Comparison of ENCODE assay signal across 8 mouse cellular contexts in the genomic region with DNA sequence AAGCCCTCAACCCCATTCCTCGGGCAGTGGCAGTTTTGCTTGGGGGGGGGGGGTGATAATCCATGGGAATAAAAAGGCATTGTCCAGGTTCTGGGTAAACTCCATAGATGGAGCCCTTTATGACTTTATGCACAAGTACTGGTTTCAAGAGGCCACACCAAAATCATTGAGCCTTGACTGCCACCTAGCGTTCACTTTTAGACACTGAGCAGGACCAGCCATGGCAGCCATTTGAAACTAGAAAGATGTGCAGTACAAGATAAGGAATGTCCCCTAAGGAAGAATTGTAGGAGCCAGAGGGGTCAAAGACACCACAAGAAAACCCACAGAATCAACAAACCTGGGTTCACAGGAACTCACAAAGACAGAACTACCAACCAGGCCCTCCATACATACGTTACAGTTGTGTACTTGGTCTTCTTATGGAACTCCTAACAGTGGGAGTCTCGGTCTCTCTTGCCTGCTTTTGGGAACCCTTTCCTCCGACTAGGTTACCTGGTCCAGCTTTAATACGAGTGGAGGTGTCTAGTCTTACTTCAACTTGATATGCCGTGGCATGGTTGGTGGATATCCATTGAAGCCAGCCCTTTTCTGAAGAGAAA. TPM values are rescaled to one million over a fixed set of nuclear protein-coding genes. Genes with fewer than 3 reads are reported as not detected.
A peak's percentile ranks its signal among the peaks of the same experiment; 100 is the strongest.
DNase-seq lines count a peak whose midpoint lies in the region; ATAC-seq and TF ChIP-seq lines count a peak whose summit lies in the region.

No protein-coding gene starts in this region.

- TF ChIP-seq CTCF in left cerebral cortex, adult 2 months (IDR thresholded peaks at IDR 0.05): peak; percentile 84

- peak; percentile 89 for DNase-seq in heart, adult 11 months
- no peak for DNase-seq in heart, postnatal 25 days (ENCODE audit: low spot score)
- peak; percentile 85 to 89 for DNase-seq in cerebellum, postnatal 10 days
- DNase-seq in frontal cortex, postnatal 14 days (ENCODE audit: low spot score in 2 of 2): peak; percentile 42 to 72
- peak; percentile 67 to 77 for DNase-seq in left cerebral cortex, adult 2 months (ENCODE audit: extremely low spot score in 1 of 2, low spot score in 2 of 2)
- peak; percentile 62 for DNase-seq in right cerebral cortex, postnatal 14 days

- H3K4me3 ChIP-seq in left cerebral cortex, adult 2 months: no peak overlapping the region

- no peak overlapping the region for H3K27ac ChIP-seq in left cerebral cortex, adult 2 months

- ATAC-seq in inflammation-experienced regulatory T-cells, adult 6 months: peak; percentile 73
- ATAC-seq in megakaryocyte, adult 5-6 weeks (ENCODE audit: poor library complexity, severe bottlenecking): peak; percentile 60; the same call in 1 of the 2 replicates

- intact Hi-C loops in heart, postnatal 25 days (cut with DNase I): loop anchor here (1.0 kb wide), 1 partner anchor 170 kb away; no protein-coding TSS in a partner anchor
- intact Hi-C loops in left cerebral cortex, adult 2 months (cut with DNase I): loop anchor here (1.0 kb wide), 1 partner anchor 169 kb away; no protein-coding TSS in a partner anchor

RNA-seq across cellular contexts. Expression of gene Adgrf2, which starts 40.3 kb away (rescaled TPM):
- under 1 TPM; 0.11 to 0.16 TPM for total RNA-seq in heart, postnatal 25 days (2021)
- not detected for polyA plus RNA-seq in inflammation-experienced regulatory T-cells, adult 6 months (2017; shearing (Covaris generic))
- total RNA-seq in left cerebral cortex, adult 2 months (2021): 1 to 10 TPM; 1.1 to 1.3 TPM
- 0.09 TPM in 1 of 2 replicates, not detected in the other for total RNA-seq in megakaryocyte, adult 5-6 weeks (2015)
- not detected in 2 replicates for total RNA-seq in megakaryocyte, adult 5-6 weeks (2017)
